Mouse (Mus musculus) ES-Bruce4 (cell line): ENCODE results near the gene Tomm34. TPM values are rescaled to one million over a fixed set of nuclear protein-coding genes. Genes with fewer than 3 reads are reported as not detected.

Experiments used
- H3K27ac ChIP-seq: 2 replicates; pipeline ENCODE4 v1.5.1; 2012; ENCODE audit warnings: low read length, inconsistent platforms; ENCODE audit not compliant: insufficient read depth
- H3K27me3 ChIP-seq: 2 replicates; pipeline ENCODE4 v1.6.1; 2012; ENCODE audit warnings: mild to moderate bottlenecking, low read length, inconsistent platforms; ENCODE audit not compliant: control insufficient read depth, poor library complexity, insufficient read depth, severe bottlenecking
- H3K36me3 ChIP-seq: 2 replicates; pipeline ENCODE4 v1.6.1; 2012; ENCODE audit warnings: inconsistent platforms, mild to moderate bottlenecking, low read length, moderate library complexity; ENCODE audit not compliant: control insufficient read depth, poor library complexity, insufficient read depth, severe bottlenecking
- H3K4me1 ChIP-seq: one replicate; pipeline ENCODE4 v1.8.1; 2011; ENCODE audit warnings: low read length; ENCODE audit not compliant: control insufficient read depth, insufficient read depth
- H3K4me3 ChIP-seq: 2 replicates; pipeline ENCODE4 v1.5.1; 2011; ENCODE audit warnings: low read depth, mild to moderate bottlenecking, low read length
- H3K9ac ChIP-seq: 2 replicates; pipeline ENCODE4 v1.6.1; 2012; ENCODE audit warnings: low read depth, mild to moderate bottlenecking, inconsistent platforms; ENCODE audit not compliant: poor library complexity, severe bottlenecking
- H3K9me3 ChIP-seq: replicated peaks from 2 replicates; pipeline ENCODE4 v1.6.1; 2012; ENCODE audit warnings: mild to moderate bottlenecking, low read length, inconsistent platforms; ENCODE audit not compliant: control insufficient read depth, poor library complexity, insufficient read depth, severe bottlenecking
- CTCF ChIP-seq: IDR thresholded peaks from one replicate; pipeline ENCODE4 v1.8.1; 2011; ENCODE audit warnings: low read depth, low read length
- EP300 ChIP-seq: IDR thresholded peaks from 2 replicates; pipeline ENCODE4 v1.6.1; 2011; ENCODE audit warnings: low read depth, low read length; ENCODE audit not compliant: insufficient read depth
- POLR2A ChIP-seq: IDR thresholded peaks from one replicate; pipeline ENCODE4 v1.8.1; 2011; ENCODE audit warnings: low read length; ENCODE audit not compliant: insufficient read depth
- polyA plus RNA-seq: library from polyadenylated mRNA; stranded (reverse); fragments of >200 nt; gene quantifications from 2 replicates; pipeline ENCODE4 v1.2.4, GENCODE M21; 2011; ENCODE audit warnings: low read depth; ENCODE audit not compliant: missing spikeins, insufficient read depth, insufficient read length

Gene Tomm34
- polyA plus RNA-seq, 1 experiment = 90.0 TPM

- no peaks in the 10 kb centered on the region for H3K4me1 ChIP-seq
- H3K9me3 ChIP-seq = no peaks in the 10 kb centered on the region
- TF ChIP-seq EP300 = no peak
- no peak for TF ChIP-seq CTCF
- no peak for TF ChIP-seq POLR2A
- no peak overlapping the region for H3K9ac ChIP-seq
- no peak overlapping the region for H3K4me3 ChIP-seq
- peaks cover 58% of the 10 kb centered on the region for H3K36me3 ChIP-seq
- H3K27ac ChIP-seq = no peak overlapping the region
- no peaks in the 10 kb centered on the region for H3K27me3 ChIP-seq
These were observed 55.7 kb downstream of the Tomm34 start for GRCm38 (mm10) chr2:164015304-164015703.

- H3K27me3 ChIP-seq = no peaks in the 10 kb centered on the region
- no peaks in the 10 kb centered on the region for H3K9me3 ChIP-seq
- H3K36me3 ChIP-seq = peaks cover 41% of the 10 kb centered on the region
- no peak overlapping the region for H3K9ac ChIP-seq
- H3K27ac ChIP-seq = no peak overlapping the region
- H3K4me3 ChIP-seq = no peak overlapping the region
- TF ChIP-seq EP300 = no peak
- TF ChIP-seq CTCF = no peak
- no peak for TF ChIP-seq POLR2A
- no peaks in the 10 kb centered on the region for H3K4me1 ChIP-seq
These were observed 60.0 kb downstream of the Tomm34 start for GRCm38 (mm10) chr2:164010944-164011343.

- Histone ChIP-seq H3K27ac (no peak overlapping the region), H3K4me3 (no peak overlapping the region), H3K4me1 (no peaks in the 10 kb centered on the region), H3K27me3 (no peaks in the 10 kb centered on the region), H3K36me3 (peaks cover 37% of the 10 kb centered on the region), H3K9me3 (no peaks in the 10 kb centered on the region), H3K9ac (no peak overlapping the region)
- TF ChIP-seq CTCF = no peak
- TF ChIP-seq EP300 = no peak
- TF ChIP-seq POLR2A = no peak
These were observed 60.5 kb downstream of the Tomm34 start for GRCm38 (mm10) chr2:164010496-164010895.

- Histone ChIP-seq H3K36me3 (peaks cover 25% of the 10 kb centered on the region), H3K4me3 (no peak overlapping the region), H3K27ac (no peak overlapping the region), H3K4me1 (no peaks in the 10 kb centered on the region), H3K9ac (no peak overlapping the region), H3K27me3 (no peaks in the 10 kb centered on the region), H3K9me3 (no peaks in the 10 kb centered on the region)
- TF ChIP-seq EP300 (no peak), CTCF (no peak), POLR2A (no peak)
These were observed 61.7 kb downstream of the Tomm34 start for GRCm38 (mm10) chr2:164009227-164009626.

- Histone ChIP-seq H3K27ac (no peak overlapping the region), H3K4me1 (no peaks in the 10 kb centered on the region), H3K9me3 (no peaks in the 10 kb centered on the region), H3K9ac (no peak overlapping the region), H3K4me3 (no peak overlapping the region), H3K27me3 (no peaks in the 10 kb centered on the region), H3K36me3 (peaks cover 17% of the 10 kb centered on the region)
- no peak for TF ChIP-seq POLR2A
- no peak for TF ChIP-seq CTCF
- TF ChIP-seq EP300 = no peak
These were observed 62.9 kb downstream of the Tomm34 start for GRCm38 (mm10) chr2:164007987-164008545.

GRCm38 (mm10) chr2:164007547-164007946 is 63.4 kb downstream of the Tomm34 start:
- Histone ChIP-seq H3K27me3 (no peaks in the 10 kb centered on the region), H3K9ac (no peak overlapping the region), H3K4me3 (peak overlapping the region; percentile 37), H3K9me3 (no peaks in the 10 kb centered on the region), H3K4me1 (no peaks in the 10 kb centered on the region), H3K27ac (no peak overlapping the region), H3K36me3 (peaks cover 12% of the 10 kb centered on the region)
- no peak for TF ChIP-seq EP300
- TF ChIP-seq POLR2A = no peak
- no peak for TF ChIP-seq CTCF
